8 mouse cellular contexts compared by ENCODE assay signal in the genomic region with DNA sequence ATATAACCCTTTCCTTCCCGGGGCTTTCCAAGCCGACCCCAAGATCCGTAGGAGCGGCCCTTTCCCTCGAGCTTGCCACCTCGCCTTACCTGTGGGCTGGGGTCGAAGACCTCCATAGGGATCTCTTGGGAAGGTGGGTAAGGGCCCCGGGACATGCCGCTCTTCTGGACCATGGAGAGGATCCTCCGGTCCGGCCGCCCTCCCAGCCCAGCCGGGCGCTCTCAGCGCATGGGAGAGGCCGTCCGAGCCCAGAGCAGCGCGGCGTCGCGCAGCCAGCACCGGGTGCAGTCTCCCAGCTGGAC. TPM values are rescaled to one million over a fixed set of nuclear protein-coding genes. Genes with fewer than 3 reads are reported as not detected.
A peak's percentile ranks its signal among the peaks of the same experiment; 100 is the strongest.
DNase-seq lines count a peak whose midpoint lies in the region; ATAC-seq and TF ChIP-seq lines count a peak whose summit lies in the region.

No protein-coding gene starts in this region.

- no peaks in the 10 kb centered on the region for H3K36me3 ChIP-seq in heart, embryonic 12.5 days
- H3K36me3 ChIP-seq in E14TG2a.4 (ENCODE audit: insufficient read depth, low read length) = peaks cover 17% of the 10 kb centered on the region
- H3K36me3 ChIP-seq in forebrain, embryonic 15.5 days = peaks cover 9% of the 10 kb centered on the region
- H3K36me3 ChIP-seq in liver, embryonic 16.5 days (ENCODE audit: control insufficient read depth, insufficient read depth) = no peaks in the 10 kb centered on the region

- under 1% methylated on average over 23 of the region's 23 CpGs for WGBS in heart, embryonic 12.5 days
- 0% methylated on average over 14 of the region's 23 CpGs for WGBS in forebrain, embryonic 15.5 days
- WGBS in liver, embryonic 16.5 days (ENCODE audit: insufficient replicate concordance) = 0% methylated on average over 20 of the region's 23 CpGs

- H3K9ac ChIP-seq in heart, embryonic 12.5 days = peak overlapping the region; percentile 77
- peak overlapping the region; percentile 95 for H3K9ac ChIP-seq in forebrain, embryonic 15.5 days (replicated peaks)
- H3K9ac ChIP-seq in liver, embryonic 16.5 days (ENCODE audit: low read depth, low read length) = peak overlapping the region; percentile 59

- peaks cover 16% of the 10 kb centered on the region for H3K27me3 ChIP-seq in heart, embryonic 12.5 days (replicated peaks)
- H3K27me3 ChIP-seq in E14TG2a.4 (ENCODE audit: insufficient read depth, low read length) = peaks cover 5% of the 10 kb centered on the region; the same call in 1 of the 2 replicates
- no peaks in the 10 kb centered on the region for H3K27me3 ChIP-seq in forebrain, embryonic 15.5 days
- H3K27me3 ChIP-seq in liver, embryonic 16.5 days (ENCODE audit: control insufficient read depth, insufficient read depth, low read depth, low read length) = peaks cover 21% of the 10 kb centered on the region

- no peak; the same call in none of the 2 replicates for ATAC-seq in heart, embryonic 12.5 days (ENCODE audit: insufficient number of reproducible peaks, low FRiP score)
- peak; percentile 42 for ATAC-seq in forebrain, embryonic 15.5 days (replicated peaks)
- no peak for ATAC-seq in liver, embryonic 16.5 days (ENCODE audit: low read depth)

- no peak for DNase-seq in heart, adult 8-10 months (ENCODE audit: low spot score)
- no peak for DNase-seq in ovary, postnatal 10 days (ENCODE audit: low spot score)
- DNase-seq in cerebellum, adult 11 months = no peak
- no peak for DNase-seq in layer of hippocampus, adult 9-10 months (ENCODE audit: low spot score)

- TF ChIP-seq CTCF in E14TG2a.4 (conservative IDR thresholded peaks at IDR 0.05; ENCODE audit: low read length) = no peak

- H3K9me3 ChIP-seq in heart, embryonic 12.5 days (replicated peaks) = no peaks in the 10 kb centered on the region
- H3K9me3 ChIP-seq in E14TG2a.4 (ENCODE audit: low read length) = no peaks in the 10 kb centered on the region
- no peaks in the 10 kb centered on the region for H3K9me3 ChIP-seq in forebrain, embryonic 15.5 days
- H3K9me3 ChIP-seq in liver, embryonic 16.5 days (replicated peaks; ENCODE audit: control insufficient read depth, low read length) = no peaks in the 10 kb centered on the region

- H3K4me1 ChIP-seq in heart, embryonic 12.5 days (replicated peaks) = peaks cover 39% of the 10 kb centered on the region
- H3K4me1 ChIP-seq in E14TG2a.4 (replicated peaks; ENCODE audit: low read depth, low read length) = peaks cover 64% of the 10 kb centered on the region
- peaks cover 55% of the 10 kb centered on the region for H3K4me1 ChIP-seq in forebrain, embryonic 15.5 days
- H3K4me1 ChIP-seq in liver, embryonic 16.5 days (ENCODE audit: control insufficient read depth, low read depth, low read length) = peaks cover 18% of the 10 kb centered on the region

- H3K4me3 ChIP-seq in heart, embryonic 12.5 days = peak overlapping the region; percentile 79
- peak overlapping the region; percentile 92 for H3K4me3 ChIP-seq in E14TG2a.4 (replicated peaks; ENCODE audit: low read length)
- H3K4me3 ChIP-seq in forebrain, embryonic 15.5 days = peak overlapping the region; percentile 79
- H3K4me3 ChIP-seq in liver, embryonic 16.5 days (ENCODE audit: low read depth, low read length) = peak overlapping the region; percentile 65

- H3K27ac ChIP-seq in heart, embryonic 12.5 days (ENCODE audit: poor library complexity, severe bottlenecking) = peak overlapping the region; percentile 67
- peak overlapping the region; percentile 93 for H3K27ac ChIP-seq in forebrain, embryonic 15.5 days (replicated peaks)
- no peak overlapping the region for H3K27ac ChIP-seq in liver, embryonic 16.5 days (ENCODE audit: low read length)

- H3K4me2 ChIP-seq in heart, embryonic 12.5 days = peak overlapping the region; percentile 97
- H3K4me2 ChIP-seq in forebrain, embryonic 15.5 days (replicated peaks) = peak overlapping the region; percentile 73
- H3K4me2 ChIP-seq in liver, embryonic 16.5 days (ENCODE audit: low read depth, low read length) = peak overlapping the region; percentile 80

RNA-seq across cellular contexts. Expression of a gene that starts 0.6 kb away (rescaled TPM):
- polyA plus RNA-seq in heart, embryonic 12.5 days (2016; fragmentation: Nextera tagmentation; extraction: Ambion mirVana) = 6.1 and 8.5 TPM in 2 replicates
- 1 to 10 TPM; 6.2 to 8.5 (median 6.5) TPM for total RNA-seq in heart, adult 8-10 months (2022)
- 40.7 and 41.5 TPM in 2 replicates for polyA plus RNA-seq in forebrain, embryonic 15.5 days (2015; fragmentation: Nextera tagmentation; extraction: Ambion mirVana)
- polyA plus RNA-seq in liver, embryonic 16.5 days (2015; fragmentation: Nextera tagmentation; extraction: Ambion mirVana) = 0.81 and 1.2 TPM in 2 replicates

RNA-seq across cellular contexts. Expression of a gene that starts 4.3 kb away (rescaled TPM):
- 654 and 675 TPM in 2 replicates for polyA plus RNA-seq in heart, embryonic 12.5 days (2016; fragmentation: Nextera tagmentation; extraction: Ambion mirVana)
- 100 to 1,000 TPM; 503 to 616 (median 589) TPM for total RNA-seq in heart, adult 8-10 months (2022)
- polyA plus RNA-seq in forebrain, embryonic 15.5 days (2015; fragmentation: Nextera tagmentation; extraction: Ambion mirVana) = 667 and 700 TPM in 2 replicates
- polyA plus RNA-seq in liver, embryonic 16.5 days (2015; fragmentation: Nextera tagmentation; extraction: Ambion mirVana) = 478 and 526 TPM in 2 replicates

RNA-seq across cellular contexts. Expression of a gene that starts 26.2 kb away (rescaled TPM):
- 3.4 and 3.9 TPM in 2 replicates for polyA plus RNA-seq in heart, embryonic 12.5 days (2016; fragmentation: Nextera tagmentation; extraction: Ambion mirVana)
- under 1 TPM; 0.22 to 0.87 (median 0.45) TPM for total RNA-seq in heart, adult 8-10 months (2022)
- polyA plus RNA-seq in forebrain, embryonic 15.5 days (2015; fragmentation: Nextera tagmentation; extraction: Ambion mirVana) = 6.9 and 7.0 TPM in 2 replicates
- 7.4 and 8.3 TPM in 2 replicates for polyA plus RNA-seq in liver, embryonic 16.5 days (2015; fragmentation: Nextera tagmentation; extraction: Ambion mirVana)

RNA-seq across cellular contexts. Expression of a gene that starts 31.1 kb away (rescaled TPM):
- polyA plus RNA-seq in heart, embryonic 12.5 days (2016; fragmentation: Nextera tagmentation; extraction: Ambion mirVana) = 0.47 and 0.63 TPM in 2 replicates
- total RNA-seq in heart, adult 8-10 months (2022) = under 1 TPM; 0.16 to 0.23 (median 0.19) TPM
- 2.9 and 3.2 TPM in 2 replicates for polyA plus RNA-seq in forebrain, embryonic 15.5 days (2015; fragmentation: Nextera tagmentation; extraction: Ambion mirVana)
- polyA plus RNA-seq in liver, embryonic 16.5 days (2015; fragmentation: Nextera tagmentation; extraction: Ambion mirVana) = 0.05 TPM in 1 of 2 replicates, not detected in the other

RNA-seq across cellular contexts. Expression of a gene that starts 36.0 kb away (rescaled TPM):
- 0.31 TPM in 1 of 2 replicates, not detected in the other for polyA plus RNA-seq in heart, embryonic 12.5 days (2016; fragmentation: Nextera tagmentation; extraction: Ambion mirVana)
- total RNA-seq in heart, adult 8-10 months (2022) = 1 to 10 TPM; 2.7 to 4.5 (median 3.4) TPM
- polyA plus RNA-seq in forebrain, embryonic 15.5 days (2015; fragmentation: Nextera tagmentation; extraction: Ambion mirVana) = 0.65 and 0.89 TPM in 2 replicates
- 0.65 and 1.2 TPM in 2 replicates for polyA plus RNA-seq in liver, embryonic 16.5 days (2015; fragmentation: Nextera tagmentation; extraction: Ambion mirVana)
